Mouse (Mus musculus): ENCODE results near the gene Psme2b. TPM values are rescaled to one million over a fixed set of nuclear protein-coding genes. Genes with fewer than 3 reads are reported as not detected.
"Not testable (repeated sequence)": the region's sequence is repeated elsewhere in the genome, so short reads cannot be mapped to it uniquely, and the experiment has no call there.

Psme2b gene
- polyA plus RNA-seq, 1 experiment from 2014 or later, result 1.2 TPM

DNA sequence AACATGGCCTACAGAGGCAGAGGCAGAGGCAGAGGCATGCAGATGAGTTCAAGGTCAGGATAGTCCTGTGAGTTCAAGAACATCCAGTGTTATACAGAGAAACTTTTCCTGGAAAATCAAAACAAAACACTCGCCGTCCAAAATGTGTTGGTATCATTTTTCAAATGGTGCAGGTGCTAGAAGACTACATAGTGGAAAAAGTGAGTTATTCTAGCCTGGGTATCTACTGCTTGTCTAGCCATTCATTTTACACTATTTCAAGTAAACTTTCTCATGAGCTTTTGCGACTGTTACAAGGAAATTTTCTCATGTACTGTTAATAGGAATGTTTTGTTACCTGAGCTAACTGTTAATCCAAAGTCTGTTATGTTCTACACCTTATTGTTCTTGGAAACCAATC is 27.6 kb downstream of the Psme2b start:
- H3K9ac ChIP-seq (ENCODE audit: low read depth, low read length), result no peak overlapping the region
- no peaks in the 10 kb centered on the region for H3K36me3 ChIP-seq (ENCODE audit: control insufficient read depth, insufficient read depth, low read length)
- H3K4me2 ChIP-seq (ENCODE audit: low read length), result no peak overlapping the region
- no peaks in the 10 kb centered on the region for H3K4me1 ChIP-seq (ENCODE audit: control insufficient read depth, insufficient read depth, low read length)
- H3K27me3 ChIP-seq (ENCODE audit: control insufficient read depth, insufficient read depth, low read depth, low read length), result no peaks in the 10 kb centered on the region
- no peak overlapping the region for H3K27ac ChIP-seq (ENCODE audit: low read length)
- ATAC-seq, result no peak
- H3K4me3 ChIP-seq (ENCODE audit: low read depth, low read length), result no peak overlapping the region
- no peaks in the 10 kb centered on the region for H3K9me3 ChIP-seq (replicated peaks; ENCODE audit: control insufficient read depth, low read length, poor library complexity, severe bottlenecking)
- WGBS, result 86% methylated on average over 3 of the region's 3 CpGs

DNA sequence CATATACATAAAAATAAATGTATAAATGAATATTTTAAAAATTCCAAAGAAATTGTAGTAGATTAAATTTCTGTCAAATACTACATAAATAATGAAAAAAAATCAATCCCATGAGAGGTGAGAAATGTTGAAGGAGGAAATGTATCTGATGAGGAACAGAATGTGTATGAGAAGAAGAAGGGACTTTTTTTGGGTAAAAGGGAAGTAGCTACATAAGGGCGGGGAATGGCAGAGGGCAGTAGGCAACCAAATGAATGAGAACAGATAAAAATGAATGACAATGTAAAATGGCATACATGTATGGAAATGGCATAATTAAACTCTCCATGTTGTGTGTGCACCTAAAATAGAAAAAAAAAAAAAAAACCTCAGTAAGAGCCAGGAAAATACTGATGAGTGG is 32.4 kb downstream of the Psme2b start:
- no peak overlapping the region for H3K9ac ChIP-seq (ENCODE audit: low read depth, low read length)
- H3K4me1 ChIP-seq (ENCODE audit: control insufficient read depth, insufficient read depth, low read length), result no peaks in the 10 kb centered on the region
- ATAC-seq, result no peak
- no peaks in the 10 kb centered on the region for H3K27me3 ChIP-seq (ENCODE audit: control insufficient read depth, insufficient read depth, low read depth, low read length)
- 91% methylated on average over 1 of the region's 1 CpGs for WGBS
- H3K36me3 ChIP-seq (ENCODE audit: control insufficient read depth, insufficient read depth, low read length), result no peaks in the 10 kb centered on the region
- H3K27ac ChIP-seq (ENCODE audit: low read length), result no peak overlapping the region
- H3K9me3 ChIP-seq (replicated peaks; ENCODE audit: control insufficient read depth, low read length, poor library complexity, severe bottlenecking), result no peaks in the 10 kb centered on the region
- H3K4me2 ChIP-seq (ENCODE audit: low read length), result no peak overlapping the region
- H3K4me3 ChIP-seq (ENCODE audit: low read depth, low read length), result no peak overlapping the region

DNA sequence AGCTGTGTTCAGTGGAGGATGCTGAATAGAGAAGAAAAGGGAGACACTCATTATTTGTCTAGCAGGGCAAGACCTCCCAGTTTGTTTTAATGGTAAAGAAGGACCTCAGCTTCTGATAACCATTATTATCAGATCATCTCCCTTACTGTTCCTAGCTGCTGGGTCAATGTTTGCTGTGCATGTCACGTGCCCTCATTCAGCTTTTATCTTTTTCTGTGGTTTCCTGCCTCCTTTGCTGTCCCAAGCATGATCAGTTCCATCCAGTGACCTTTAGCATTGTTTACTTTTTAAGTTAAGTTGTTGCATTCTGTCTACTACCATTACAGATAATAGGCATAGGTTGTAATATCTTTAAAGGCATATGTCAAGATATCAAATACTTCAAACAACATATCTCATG is 37.5 kb downstream of the Psme2b start:
- H3K9ac ChIP-seq (ENCODE audit: low read depth, low read length), result no peak overlapping the region
- H3K4me2 ChIP-seq (ENCODE audit: low read length), result no peak overlapping the region
- H3K27me3 ChIP-seq (ENCODE audit: control insufficient read depth, insufficient read depth, low read depth, low read length), result no peaks in the 10 kb centered on the region
- no peak for ATAC-seq
- no peaks in the 10 kb centered on the region for H3K36me3 ChIP-seq (ENCODE audit: control insufficient read depth, insufficient read depth, low read length)
- 42% methylated on average over 1 of the region's 1 CpGs for WGBS
- H3K27ac ChIP-seq (ENCODE audit: low read length), result no peak overlapping the region
- H3K4me1 ChIP-seq (ENCODE audit: control insufficient read depth, insufficient read depth, low read length), result no peaks in the 10 kb centered on the region
- H3K4me3 ChIP-seq (ENCODE audit: low read depth, low read length), result no peak overlapping the region
- no peaks in the 10 kb centered on the region for H3K9me3 ChIP-seq (replicated peaks; ENCODE audit: control insufficient read depth, low read length, poor library complexity, severe bottlenecking)

DNA sequence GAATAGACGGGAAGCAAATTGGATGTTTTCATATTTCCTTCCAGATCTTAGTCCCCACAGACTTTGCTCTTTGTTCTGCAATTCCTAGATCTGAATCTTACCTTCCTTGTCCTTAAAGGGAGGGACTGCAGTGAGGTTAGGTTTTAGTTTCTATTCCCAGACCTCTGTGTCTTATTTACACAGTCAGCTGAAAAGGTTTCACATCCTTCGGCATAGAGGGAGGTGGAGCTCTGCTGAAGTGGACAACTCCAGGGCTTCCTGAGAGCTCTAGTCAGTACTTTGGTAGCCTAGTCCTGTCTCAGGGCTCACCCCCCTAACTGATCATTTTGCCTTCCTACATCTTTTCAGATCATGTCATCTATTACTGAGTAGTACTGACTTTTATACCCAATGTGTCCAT is 44.0 kb downstream of the Psme2b start, which contains the start of gene Gm5431:
Gm5431 (minus strand) TSS at position 194 of the 400 bp plus-strand sequence.
- WGBS, result 74% methylated on average over 2 of the region's 2 CpGs
- ATAC-seq, result no peak
- Histone ChIP-seq H3K4me1 (ENCODE audit: control insufficient read depth, insufficient read depth, low read length) (no peaks in the 10 kb centered on the region), H3K36me3 (ENCODE audit: control insufficient read depth, insufficient read depth, low read length) (no peaks in the 10 kb centered on the region), H3K27me3 (ENCODE audit: control insufficient read depth, insufficient read depth, low read depth, low read length) (no peaks in the 10 kb centered on the region), H3K4me2 (ENCODE audit: low read length) (no peak within 1 kb of the TSS), H3K27ac (ENCODE audit: low read length) (no peak within 1 kb of the TSS), H3K9ac (ENCODE audit: low read depth, low read length) (no peak within 1 kb of the TSS), H3K4me3 (ENCODE audit: low read depth, low read length) (no peak within 1 kb of the TSS), H3K9me3 (replicated peaks; ENCODE audit: control insufficient read depth, low read length, poor library complexity, severe bottlenecking) (no peaks in the 10 kb centered on the region)

DNA sequence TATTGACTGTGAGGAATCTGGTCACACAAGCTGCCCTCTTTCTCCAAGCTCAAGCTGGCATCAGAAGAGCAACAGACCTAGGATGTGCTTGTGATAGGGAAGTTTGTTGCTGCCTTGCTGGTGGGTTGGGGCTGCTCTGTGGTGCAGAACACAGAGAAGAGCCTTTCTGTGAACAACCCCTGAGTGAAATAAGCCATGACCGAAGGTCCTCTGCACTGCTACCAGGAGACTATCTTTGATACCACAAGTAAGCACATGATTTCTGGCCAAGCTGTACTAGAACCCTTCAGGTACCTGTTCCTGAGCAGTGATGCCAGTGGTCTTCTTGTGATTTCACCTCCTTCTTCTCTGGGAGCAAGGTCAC is 44.4 kb downstream of the Psme2b start:
- not testable (repeated sequence) for H3K9ac ChIP-seq (ENCODE audit: low read depth, low read length); H3K4me3 ChIP-seq (ENCODE audit: low read depth, low read length); H3K4me1 ChIP-seq (ENCODE audit: control insufficient read depth, insufficient read depth, low read length); H3K27me3 ChIP-seq (ENCODE audit: control insufficient read depth, insufficient read depth, low read depth, low read length); H3K9me3 ChIP-seq (replicated peaks; ENCODE audit: control insufficient read depth, low read length, poor library complexity, severe bottlenecking); ATAC-seq; H3K4me2 ChIP-seq (ENCODE audit: low read length); H3K36me3 ChIP-seq (ENCODE audit: control insufficient read depth, insufficient read depth, low read length); H3K27ac ChIP-seq (ENCODE audit: low read length)
- WGBS, result 100% methylated on average over 1 of the region's 1 CpGs

DNA sequence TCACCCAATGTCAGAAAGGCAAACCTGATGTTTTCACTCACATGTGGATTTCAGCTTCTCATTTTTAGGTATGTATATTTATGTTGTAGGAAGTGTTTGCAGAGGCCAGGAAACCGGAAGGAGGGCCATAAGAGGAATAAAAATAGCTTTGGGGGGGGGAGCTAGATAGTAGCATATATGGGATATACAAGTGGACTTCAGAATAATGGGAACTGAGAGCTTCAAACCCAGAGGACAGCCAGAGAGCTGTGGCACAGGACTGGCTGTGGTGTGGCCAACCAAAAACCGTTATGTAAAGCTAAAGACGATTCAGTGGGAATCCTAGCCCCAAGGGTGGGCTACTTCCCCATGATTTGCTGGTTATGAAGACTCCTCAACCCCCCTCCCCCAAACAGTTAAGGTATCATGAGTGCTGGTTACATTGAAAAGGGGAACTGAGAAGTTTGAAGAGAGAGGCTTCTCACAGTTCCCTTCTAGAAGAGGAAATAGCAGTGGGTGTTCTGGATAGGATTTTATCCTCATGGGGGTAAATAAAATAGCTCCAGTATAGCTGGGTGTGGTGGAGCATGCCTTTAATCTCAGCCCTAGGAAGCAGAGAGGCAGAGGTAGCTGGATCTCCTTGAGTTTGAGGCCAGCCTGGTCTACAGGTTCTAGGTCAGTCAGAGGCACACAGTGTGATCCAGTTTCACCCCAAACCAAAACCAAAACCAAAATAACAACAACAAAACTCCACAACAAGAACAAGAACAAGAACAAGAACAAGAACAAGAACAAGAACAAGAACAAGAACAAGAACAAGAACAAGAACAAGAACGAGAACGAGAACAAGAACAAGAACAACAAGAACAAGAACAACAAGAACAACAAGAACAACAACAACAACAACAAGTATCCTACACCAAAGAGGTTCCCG is 45.1 kb downstream of the Psme2b start:
- not testable (repeated sequence) for ATAC-seq; H3K4me2 ChIP-seq (ENCODE audit: low read length); H3K36me3 ChIP-seq (ENCODE audit: control insufficient read depth, insufficient read depth, low read length); H3K27ac ChIP-seq (ENCODE audit: low read length); H3K9ac ChIP-seq (ENCODE audit: low read depth, low read length); H3K4me3 ChIP-seq (ENCODE audit: low read depth, low read length); H3K4me1 ChIP-seq (ENCODE audit: control insufficient read depth, insufficient read depth, low read length); H3K9me3 ChIP-seq (replicated peaks; ENCODE audit: control insufficient read depth, low read length, poor library complexity, severe bottlenecking); H3K27me3 ChIP-seq (ENCODE audit: control insufficient read depth, insufficient read depth, low read depth, low read length)
- WGBS, result 79% methylated on average over 6 of the region's 6 CpGs

DNA sequence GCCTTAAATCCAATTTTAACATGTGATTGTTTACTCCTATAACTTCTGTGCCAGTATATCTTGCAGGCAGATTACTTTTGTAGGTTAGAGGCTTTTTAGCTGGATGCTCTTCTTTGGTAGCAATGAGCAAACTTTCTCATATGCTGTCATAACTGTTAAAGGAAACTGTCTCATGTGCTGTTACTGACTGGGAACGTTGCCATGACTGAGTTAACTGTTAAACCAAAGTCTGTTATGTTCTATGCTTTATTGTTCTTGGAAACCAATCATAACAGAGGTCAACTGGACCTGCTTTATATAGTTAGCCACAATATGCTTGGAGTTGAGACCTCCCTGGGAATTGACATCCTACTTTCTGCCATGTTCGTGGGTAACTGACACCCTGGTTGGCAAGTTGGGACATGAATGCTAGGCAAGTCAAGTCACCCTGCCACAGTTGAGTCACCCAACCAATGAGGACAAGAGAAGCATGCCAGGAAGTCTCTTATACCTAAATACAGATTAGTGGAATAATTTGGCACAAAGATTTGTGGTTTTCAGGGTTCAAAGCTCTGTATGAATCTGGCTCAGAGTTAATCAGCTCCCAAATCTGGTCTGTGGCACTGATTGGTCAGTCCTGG is 47.1 kb downstream of the Psme2b start:
- Histone ChIP-seq H3K27me3 (ENCODE audit: control insufficient read depth, insufficient read depth, low read depth, low read length) (no peaks in the 10 kb centered on the region), H3K9ac (ENCODE audit: low read depth, low read length) (no peak overlapping the region), H3K4me2 (ENCODE audit: low read length) (no peak overlapping the region), H3K4me1 (ENCODE audit: control insufficient read depth, insufficient read depth, low read length) (no peaks in the 10 kb centered on the region), H3K36me3 (ENCODE audit: control insufficient read depth, insufficient read depth, low read length) (no peaks in the 10 kb centered on the region), H3K27ac (ENCODE audit: low read length) (no peak overlapping the region), H3K9me3 (replicated peaks; ENCODE audit: control insufficient read depth, low read length, poor library complexity, severe bottlenecking) (no peaks in the 10 kb centered on the region), H3K4me3 (ENCODE audit: low read depth, low read length) (no peak overlapping the region)
- WGBS, result 80% methylated on average over 2 of the region's 2 CpGs
- ATAC-seq, result no peak

Other genes starting within 250 kb of the Psme2b start
- 347 and 351 TPM in 2 replicates for gene Rack1, start 145.9 kb downstream of the Psme2b start, polyA plus RNA-seq (2015; fragmentation: Nextera tagmentation; extraction: Ambion mirVana)
- gene Trim41, start 128.8 kb downstream of the Psme2b start, polyA plus RNA-seq (2015; fragmentation: Nextera tagmentation; extraction: Ambion mirVana), result 6.7 and 6.9 TPM in 2 replicates
- 1.8 and 3.6 TPM in 2 replicates for gene Trim7, start 120.0 kb downstream of the Psme2b start, polyA plus RNA-seq (2015; fragmentation: Nextera tagmentation; extraction: Ambion mirVana)
- 1.3 and 1.8 TPM in 2 replicates for gene Gm12184, start 119.5 kb downstream of the Psme2b start, polyA plus RNA-seq (2015; fragmentation: Nextera tagmentation; extraction: Ambion mirVana)
- 2.0 and 2.8 TPM in 2 replicates for gene Irgm1, start 74.5 kb downstream of the Psme2b start, polyA plus RNA-seq (2015; fragmentation: Nextera tagmentation; extraction: Ambion mirVana)
- 0.15 and 0.20 TPM in 2 replicates for gene Gm5431, start 44.0 kb downstream of the Psme2b start, polyA plus RNA-seq (2015; fragmentation: Nextera tagmentation; extraction: Ambion mirVana)
- not detected in 2 replicates for gene Olfr56, start 32.7 kb upstream of the Psme2b start, polyA plus RNA-seq (2015; fragmentation: Nextera tagmentation; extraction: Ambion mirVana)
- 0.24 and 0.28 TPM in 2 replicates for gene 9930111J21Rik1, start 33.2 kb upstream of the Psme2b start, polyA plus RNA-seq (2015; fragmentation: Nextera tagmentation; extraction: Ambion mirVana)
- gene Gm12185, start 46.0 kb upstream of the Psme2b start, polyA plus RNA-seq (2015; fragmentation: Nextera tagmentation; extraction: Ambion mirVana), result not detected in 2 replicates
- gene Tgtp1, start 48.0 kb upstream of the Psme2b start, polyA plus RNA-seq (2015; fragmentation: Nextera tagmentation; extraction: Ambion mirVana), result not detected in 2 replicates
- gene 9930111J21Rik2, start 105.1 kb upstream of the Psme2b start, polyA plus RNA-seq (2015; fragmentation: Nextera tagmentation; extraction: Ambion mirVana), result 0.23 and 0.35 TPM in 2 replicates
- gene Tgtp2, start 118.0 kb upstream of the Psme2b start, polyA plus RNA-seq (2015; fragmentation: Nextera tagmentation; extraction: Ambion mirVana), result not detected in 2 replicates
- 0.52 and 0.53 TPM in 2 replicates for gene Ifi47, start 130.4 kb upstream of the Psme2b start, polyA plus RNA-seq (2015; fragmentation: Nextera tagmentation; extraction: Ambion mirVana)
- gene Olfr1396, start 168.7 kb upstream of the Psme2b start, polyA plus RNA-seq (2015; fragmentation: Nextera tagmentation; extraction: Ambion mirVana), result not detected in 2 replicates
- gene Olfr1395, start 196.1 kb upstream of the Psme2b start, polyA plus RNA-seq (2015; fragmentation: Nextera tagmentation; extraction: Ambion mirVana), result not detected in 2 replicates
- gene Olfr1394, start 208.2 kb upstream of the Psme2b start, polyA plus RNA-seq (2015; fragmentation: Nextera tagmentation; extraction: Ambion mirVana), result not detected in 2 replicates
- 0.10 and 0.39 TPM in 2 replicates for gene Btnl9, start 241.0 kb upstream of the Psme2b start, polyA plus RNA-seq (2015; fragmentation: Nextera tagmentation; extraction: Ambion mirVana)

Data from midbrain, embryonic 16.5 days (tissue).